Mouse (Mus musculus) cerebellum, adult 2 months (tissue): ENCODE data around the gene Blnk.

Experiments
- CTCF ChIP-seq: fragments of 200-500 bp; IDR thresholded peaks from 2 replicates; pipeline ENCODE4 v1.5.1; 2011; ENCODE audit warnings: low read depth, mild to moderate bottlenecking, control low read depth, low read length, moderate library complexity, borderline replicate concordance; ENCODE audit not compliant: insufficient read depth
- POLR2A ChIP-seq: fragments of 200-500 bp; IDR thresholded peaks from 2 replicates; pipeline ENCODE4 v1.6.1; 2011; ENCODE audit warnings: low read length, control low read depth, borderline replicate concordance; ENCODE audit not compliant: insufficient read depth

DNA sequence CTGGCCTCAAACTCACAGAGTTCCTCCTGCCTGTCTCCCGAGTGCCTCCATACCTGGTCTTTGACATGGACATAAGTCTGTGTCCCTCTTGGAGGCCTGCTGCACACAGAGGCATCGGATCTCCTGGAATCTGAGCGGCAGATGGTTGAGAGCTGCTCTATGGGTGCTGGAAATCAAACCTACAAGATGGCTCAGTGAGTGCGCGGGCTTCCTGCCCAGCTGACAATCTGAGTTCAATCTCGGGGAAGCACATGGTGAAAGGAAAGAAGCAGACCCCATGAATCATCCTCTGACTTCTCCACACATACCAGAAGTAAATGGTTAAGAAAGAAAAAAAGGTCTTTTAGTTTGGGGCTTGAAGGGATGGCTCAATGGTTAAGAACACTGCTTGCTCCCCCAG is 37.5 kb upstream of the Blnk start:
- no peak for TF ChIP-seq POLR2A
- TF ChIP-seq CTCF, result no peak
